8 mouse cellular contexts compared by ENCODE assay signal in genomic region chr2:163424597-163424996, GRCm38 (mm10). TPM values are rescaled to one million over a fixed set of nuclear protein-coding genes. Genes with fewer than 3 reads are reported as not detected.
DNase-seq lines count a peak whose midpoint lies in the region; ATAC-seq lines count a peak whose summit lies in the region.

Gene Oser1, minus strand, starts transcription at chr2:163424697.

- ATAC-seq in midbrain, embryonic 16.5 days = no peak

- no peaks in the 10 kb centered on the region for H3K9me3 ChIP-seq in embryonic facial prominence, embryonic 10.5 days
- H3K9me3 ChIP-seq in heart, embryonic 10.5 days = no peaks in the 10 kb centered on the region
- no peaks in the 10 kb centered on the region for H3K9me3 ChIP-seq in midbrain, embryonic 16.5 days (replicated peaks; ENCODE audit: control insufficient read depth, low read length, poor library complexity, severe bottlenecking)

- no peak within 1 kb of the TSS for H3K27ac ChIP-seq in embryonic facial prominence, embryonic 10.5 days (replicated peaks)
- H3K27ac ChIP-seq in heart, embryonic 10.5 days = no peak within 1 kb of the TSS
- H3K27ac ChIP-seq in midbrain, embryonic 16.5 days (ENCODE audit: low read length) = no peak within 1 kb of the TSS

- 83% methylated on average over 6 of the region's 6 CpGs for WGBS in embryonic facial prominence, embryonic 10.5 days
- WGBS in heart, embryonic 10.5 days = 79% methylated on average over 6 of the region's 6 CpGs
- WGBS in midbrain, embryonic 16.5 days = 71% methylated on average over 6 of the region's 6 CpGs

- peaks cover 7% of the 10 kb centered on the region; the same call in 1 of the 2 replicates for H3K36me3 ChIP-seq in embryonic facial prominence, embryonic 10.5 days (replicated peaks)
- H3K36me3 ChIP-seq in heart, embryonic 10.5 days = no peaks in the 10 kb centered on the region
- H3K36me3 ChIP-seq in midbrain, embryonic 16.5 days (ENCODE audit: control insufficient read depth, insufficient read depth, low read length) = no peaks in the 10 kb centered on the region

- no peaks in the 10 kb centered on the region for H3K27me3 ChIP-seq in embryonic facial prominence, embryonic 10.5 days (replicated peaks; ENCODE audit: low read depth, poor library complexity, severe bottlenecking)
- H3K27me3 ChIP-seq in heart, embryonic 10.5 days (ENCODE audit: insufficient read depth, poor library complexity, severe bottlenecking) = no peaks in the 10 kb centered on the region
- no peaks in the 10 kb centered on the region for H3K27me3 ChIP-seq in midbrain, embryonic 16.5 days (ENCODE audit: control insufficient read depth, insufficient read depth, low read depth, low read length)

- no peak within 1 kb of the TSS for H3K4me2 ChIP-seq in midbrain, embryonic 16.5 days (ENCODE audit: low read length)

- no peak within 1 kb of the TSS for H3K4me3 ChIP-seq in embryonic facial prominence, embryonic 10.5 days
- no peak within 1 kb of the TSS for H3K4me3 ChIP-seq in heart, embryonic 10.5 days
- H3K4me3 ChIP-seq in midbrain, embryonic 16.5 days (ENCODE audit: low read depth, low read length) = no peak within 1 kb of the TSS

- H3K4me1 ChIP-seq in embryonic facial prominence, embryonic 10.5 days = peaks cover 17% of the 10 kb centered on the region
- H3K4me1 ChIP-seq in heart, embryonic 10.5 days = peaks cover 6% of the 10 kb centered on the region
- peaks cover 15% of the 10 kb centered on the region for H3K4me1 ChIP-seq in midbrain, embryonic 16.5 days (ENCODE audit: control insufficient read depth, insufficient read depth, low read length)

- H3K9ac ChIP-seq in midbrain, embryonic 16.5 days (ENCODE audit: low read depth, low read length) = no peak within 1 kb of the TSS

- DNase-seq in left cerebral cortex, adult 18-20 months (ENCODE audit: low spot score in 2 of 2) = no peak
- DNase-seq in left cerebral cortex, adult 11 months (ENCODE audit: low spot score) = no peak
- DNase-seq in embryonic facial prominence, embryonic 10.5 days (ENCODE audit: low spot score) = no peak
- no peak for DNase-seq in heart, embryonic 10.5 days (ENCODE audit: low spot score)
- DNase-seq in layer of hippocampus, postnatal 25 days (ENCODE audit: extremely low spot score in 1 of 2, low spot score in 1 of 2) = no peak
- DNase-seq in cerebellum, adult 8-10 months = no peak
- DNase-seq in kidney, postnatal 25 days = no peak

RNA-seq across cellular contexts. Expression of gene Oser1, which starts in this region (rescaled TPM):
- 10 to 100 TPM; 22.2 to 25.0 TPM for total RNA-seq in left cerebral cortex, adult 18-20 months (2021)
- 94.0 and 99.5 TPM in 2 replicates for polyA plus RNA-seq in embryonic facial prominence, embryonic 10.5 days (2016; fragmentation: Nextera tagmentation; extraction: Ambion mirVana)
- 65.0 and 74.3 TPM in 2 replicates for polyA plus RNA-seq in heart, embryonic 10.5 days (2016; fragmentation: Nextera tagmentation; extraction: Ambion mirVana)
- 10 to 100 TPM; 20.4 to 21.5 TPM for total RNA-seq in layer of hippocampus, postnatal 25 days (2021)
- 75.8 and 80.0 TPM in 2 replicates for polyA plus RNA-seq in midbrain, embryonic 16.5 days (2015; fragmentation: Nextera tagmentation; extraction: Ambion mirVana)
